Mouse (Mus musculus): ENCODE results near the gene Gm21188. TPM values are rescaled to one million over a fixed set of nuclear protein-coding genes. Genes with fewer than 3 reads are reported as not detected.
"Not testable (repeated sequence)": the region's sequence is repeated elsewhere in the genome, so short reads cannot be mapped to it uniquely, and the experiment has no call there.

The Gm21188 gene
- polyA plus RNA-seq, 1 experiment from 2014 or later = not detected

DNA sequence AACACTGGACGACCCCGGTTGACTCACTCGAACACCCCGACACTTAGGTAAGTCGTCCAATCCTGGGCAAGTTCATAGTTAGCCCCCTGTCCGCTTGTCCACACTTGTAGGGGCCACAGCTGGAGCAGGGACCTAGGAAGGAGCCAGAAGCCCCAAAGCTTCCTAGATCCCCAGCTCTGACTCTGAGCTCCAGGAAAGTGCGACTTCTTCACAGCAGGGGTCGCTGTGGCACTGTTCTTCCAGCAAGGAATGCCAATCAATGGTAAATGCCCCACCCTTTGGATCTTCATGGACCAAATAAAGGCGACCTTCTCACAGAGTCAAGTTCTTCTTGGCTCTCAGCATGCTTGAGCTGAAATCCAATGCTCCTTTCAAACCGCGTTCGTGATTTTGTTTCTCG lies 60.7 kb downstream of the Gm21188 start:
- not testable (repeated sequence) for H3K36me3 ChIP-seq; H3K27me3 ChIP-seq (replicated peaks); H3K4me2 ChIP-seq; ATAC-seq (ENCODE audit: insufficient number of reproducible peaks, low FRiP score); H3K9ac ChIP-seq; H3K4me1 ChIP-seq (replicated peaks); H3K4me3 ChIP-seq; H3K27ac ChIP-seq (ENCODE audit: poor library complexity, severe bottlenecking); H3K9me3 ChIP-seq (replicated peaks)
- WGBS = no CpG with 5 or more reads among the region's 13 CpGs

Other genes with a start within 250 kb of the Gm21188 start
- not detected in 2 replicates for gene AF067063, start 222.0 kb downstream of the Gm21188 start, polyA plus RNA-seq (2016; fragmentation: Nextera tagmentation; extraction: Ambion mirVana)
- gene D13Ertd608e, start 216.2 kb downstream of the Gm21188 start, polyA plus RNA-seq (2016; fragmentation: Nextera tagmentation; extraction: Ambion mirVana) = not detected in 2 replicates
- not detected in 2 replicates for gene Tcstv1, start 157.4 kb downstream of the Gm21188 start, polyA plus RNA-seq (2016; fragmentation: Nextera tagmentation; extraction: Ambion mirVana)
- gene Gm21761, start 122.9 kb downstream of the Gm21188 start, polyA plus RNA-seq (2016; fragmentation: Nextera tagmentation; extraction: Ambion mirVana) = not detected in 2 replicates
- gene B020031M17Rik, start 101.4 kb downstream of the Gm21188 start, polyA plus RNA-seq (2016; fragmentation: Nextera tagmentation; extraction: Ambion mirVana) = not detected in 2 replicates
- not detected in 2 replicates for gene Gm36079, start 25.2 kb downstream of the Gm21188 start, polyA plus RNA-seq (2016; fragmentation: Nextera tagmentation; extraction: Ambion mirVana)
- gene Gm20767, start 88.1 kb upstream of the Gm21188 start, polyA plus RNA-seq (2016; fragmentation: Nextera tagmentation; extraction: Ambion mirVana) = not detected in 2 replicates
- gene Gm21818, start 120.2 kb upstream of the Gm21188 start, polyA plus RNA-seq (2016; fragmentation: Nextera tagmentation; extraction: Ambion mirVana) = not detected in 2 replicates
- gene Gm21762, start 163.8 kb upstream of the Gm21188 start, polyA plus RNA-seq (2016; fragmentation: Nextera tagmentation; extraction: Ambion mirVana) = not detected in 2 replicates
- gene Gm21731, start 186.9 kb upstream of the Gm21188 start, polyA plus RNA-seq (2016; fragmentation: Nextera tagmentation; extraction: Ambion mirVana) = not detected in 2 replicates
- not detected in 2 replicates for gene AF067061, start 210.9 kb upstream of the Gm21188 start, polyA plus RNA-seq (2016; fragmentation: Nextera tagmentation; extraction: Ambion mirVana)
- gene BC147527, start 248.2 kb upstream of the Gm21188 start, polyA plus RNA-seq (2016; fragmentation: Nextera tagmentation; extraction: Ambion mirVana) = not detected in 2 replicates

Measured in heart, embryonic 12.5 days (tissue).